Mouse (Mus musculus) embryo, embryonic 11 days (tissue): ENCODE measurements around the gene Gm21992.

Experiments
- DNase-seq: peaks from one replicate; pipeline ENCODE4 v3.0.0-alpha.2; 2015

The Gm21992 gene

DNA sequence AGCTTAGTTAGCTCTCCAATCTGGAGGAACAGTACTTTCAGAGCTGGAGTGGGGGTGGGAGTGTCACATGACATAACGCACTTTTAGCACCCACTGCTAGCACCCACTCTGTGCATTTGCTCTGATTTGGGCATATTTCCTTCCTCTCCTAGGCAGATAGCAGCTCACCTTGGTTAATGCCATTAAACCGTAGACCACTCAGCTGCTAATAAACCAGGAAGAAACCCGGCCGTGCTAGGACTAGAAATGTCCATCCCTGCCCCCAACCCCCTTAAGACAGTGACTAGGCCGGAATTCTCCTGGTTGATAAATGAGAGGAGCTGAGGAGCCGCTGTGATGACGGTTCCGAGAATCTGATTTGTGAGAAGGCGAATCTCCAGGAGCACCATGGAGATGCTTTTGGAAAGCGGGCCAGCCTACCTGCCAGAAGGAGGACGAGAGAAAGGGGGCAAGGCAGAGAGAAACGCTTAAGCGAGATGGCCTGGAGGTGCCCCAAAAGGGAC is 100.3 kb downstream of the Gm21992 start, which contains the start of gene Sptbn2:
TSS of gene Sptbn2 (plus strand) at position 70 of the 503 bp plus-strand sequence.
- peak; percentile 45 for DNase-seq

DNA sequence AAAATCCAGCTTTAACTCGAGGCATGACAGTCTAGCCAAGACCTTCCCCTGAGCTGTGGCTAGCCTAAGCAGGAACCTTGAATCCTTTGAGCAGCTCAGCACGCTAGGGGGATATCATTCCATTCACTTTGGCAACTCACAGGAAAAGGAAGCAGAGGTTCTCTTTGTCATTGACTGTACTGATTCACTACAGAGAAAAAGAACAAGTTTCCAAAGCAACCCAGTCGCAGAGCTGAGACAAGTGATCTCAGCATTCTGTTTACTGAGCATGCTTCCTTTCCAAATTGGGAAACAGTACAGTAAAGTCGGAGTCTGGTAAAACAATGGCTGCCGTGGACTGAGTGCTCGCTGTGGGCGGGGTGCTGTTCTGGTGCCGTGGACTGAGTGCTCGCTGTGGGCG is 102.6 kb downstream of the Gm21992 start:
- no peak for DNase-seq

DNA sequence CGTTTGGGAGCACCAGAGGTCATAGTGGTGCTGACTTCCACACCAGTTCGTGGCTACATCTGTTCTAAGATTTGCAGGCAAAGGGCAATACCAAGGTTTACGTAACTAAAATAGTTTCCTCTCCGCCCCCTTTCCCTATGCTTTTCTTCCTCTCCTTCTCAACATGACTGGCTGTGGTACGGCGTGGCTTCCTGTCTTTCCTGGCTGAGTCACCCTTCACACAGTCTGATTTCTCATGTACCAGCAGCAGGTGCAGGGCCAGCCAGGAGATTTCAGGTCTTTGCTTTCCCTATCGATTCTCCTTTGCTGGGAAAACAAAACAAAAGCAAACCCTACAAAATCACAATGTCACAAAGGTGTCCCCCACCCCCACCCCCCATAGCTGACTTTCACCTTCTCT is 110.2 kb downstream of the Gm21992 start:
- no peak for DNase-seq

DNA sequence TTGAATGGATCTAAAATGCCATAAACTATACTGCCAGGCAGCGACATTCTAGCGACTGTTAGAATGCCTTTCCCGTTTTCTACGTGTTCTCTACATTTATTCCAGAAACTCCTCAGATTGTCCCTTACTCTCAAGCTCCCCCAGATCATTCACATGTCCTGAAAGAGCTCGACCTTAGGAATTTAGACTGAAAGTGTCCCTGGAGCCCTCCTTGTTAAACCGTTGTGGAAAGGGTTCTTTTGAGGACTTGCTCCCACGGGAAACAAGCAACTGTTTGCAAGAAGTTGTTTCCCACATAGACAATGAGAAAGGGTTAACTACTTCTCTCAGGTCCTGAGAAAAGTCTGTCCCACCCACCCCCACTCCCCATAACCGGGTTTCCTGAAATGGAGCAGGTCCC is 110.8 kb downstream of the Gm21992 start:
- DNase-seq, result no peak

DNA sequence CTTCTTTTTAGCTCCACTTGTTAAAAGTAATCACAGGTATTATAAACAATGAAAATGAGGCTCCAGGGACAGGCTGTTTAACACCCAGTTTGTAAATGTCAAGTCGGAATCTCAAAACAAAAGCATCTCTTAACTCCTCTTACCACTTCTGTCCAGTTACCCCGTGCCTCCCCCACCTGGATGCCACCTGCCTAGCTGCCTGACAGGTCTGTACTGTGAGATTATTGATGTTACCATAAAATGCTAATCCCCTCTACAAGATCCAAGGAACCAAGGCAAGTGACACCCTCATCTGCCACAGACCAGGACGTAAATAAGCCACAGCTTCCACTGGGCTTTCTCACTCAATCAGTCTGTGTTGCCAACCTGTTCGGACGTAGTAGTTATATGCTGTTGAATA is 111.6 kb downstream of the Gm21992 start:
- DNase-seq, result no peak

DNA sequence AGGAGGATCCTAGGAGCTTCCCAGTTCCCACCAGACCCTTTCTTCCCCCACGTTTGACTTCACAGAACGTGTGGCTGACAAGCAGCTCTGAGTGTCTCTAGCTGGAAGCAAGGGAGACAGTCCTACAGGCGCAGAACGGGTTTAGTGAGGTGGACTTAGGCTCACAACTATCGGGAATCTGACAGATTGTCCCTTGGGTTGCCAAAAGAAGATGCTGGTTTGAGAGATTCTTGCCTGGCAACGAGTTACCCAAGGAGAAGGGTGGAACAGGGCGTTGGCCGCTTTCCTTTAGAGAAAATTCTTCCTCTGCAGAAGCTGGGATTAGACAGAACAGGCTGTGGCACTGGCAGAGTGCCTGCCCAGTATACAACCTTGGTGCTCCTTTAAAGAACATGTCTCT is 112.6 kb downstream of the Gm21992 start:
- no peak for DNase-seq

DNA sequence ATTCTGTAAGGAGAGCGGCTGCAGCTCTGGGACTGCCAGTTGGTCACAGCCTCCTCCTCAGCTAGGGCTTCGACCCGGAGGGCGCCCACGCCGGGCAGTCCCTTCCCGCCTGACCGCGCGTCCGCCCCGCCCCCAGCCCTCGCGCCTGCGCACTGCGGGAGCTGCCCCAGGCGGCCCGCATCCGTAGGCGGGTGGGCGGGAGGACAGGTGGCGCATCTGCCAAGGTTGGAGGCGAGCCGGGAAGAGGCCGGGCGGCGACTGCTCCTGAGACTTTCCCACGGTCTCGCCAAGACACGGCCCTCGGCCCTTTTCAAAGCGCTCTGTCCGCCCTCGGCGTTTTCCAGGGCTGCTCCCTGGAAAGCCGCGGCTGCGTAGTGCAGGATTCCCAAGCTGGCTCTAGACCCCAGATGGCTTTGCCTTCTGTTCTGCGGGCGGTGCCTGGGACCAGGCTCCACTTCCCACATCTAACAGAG is 113.2 kb downstream of the Gm21992 start, which contains the start of gene Gm960:
TSS of gene Gm960 (minus strand) at position 464 of the 473 bp plus-strand sequence.
- peak; percentile 82 for DNase-seq

DNA sequence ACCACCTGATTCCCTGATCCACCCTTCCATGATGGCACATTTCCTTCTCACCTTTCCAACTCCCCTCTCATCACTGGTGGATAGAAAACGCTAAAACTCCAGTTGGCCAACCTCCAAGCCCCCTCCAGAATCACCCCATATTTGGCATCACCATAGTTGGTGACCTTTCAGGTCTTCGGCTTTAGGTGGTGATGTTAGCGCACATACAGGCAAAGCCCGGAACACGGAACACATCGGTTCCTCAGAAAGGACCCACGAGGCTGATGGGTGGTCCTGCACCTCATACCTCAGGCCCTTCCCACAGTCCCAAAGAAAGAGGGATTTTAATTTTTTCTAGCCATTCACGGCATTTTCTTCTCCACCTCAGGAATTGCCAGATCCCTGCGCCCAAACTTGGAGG is 113.7 kb downstream of the Gm21992 start:
- no peak for DNase-seq

DNA sequence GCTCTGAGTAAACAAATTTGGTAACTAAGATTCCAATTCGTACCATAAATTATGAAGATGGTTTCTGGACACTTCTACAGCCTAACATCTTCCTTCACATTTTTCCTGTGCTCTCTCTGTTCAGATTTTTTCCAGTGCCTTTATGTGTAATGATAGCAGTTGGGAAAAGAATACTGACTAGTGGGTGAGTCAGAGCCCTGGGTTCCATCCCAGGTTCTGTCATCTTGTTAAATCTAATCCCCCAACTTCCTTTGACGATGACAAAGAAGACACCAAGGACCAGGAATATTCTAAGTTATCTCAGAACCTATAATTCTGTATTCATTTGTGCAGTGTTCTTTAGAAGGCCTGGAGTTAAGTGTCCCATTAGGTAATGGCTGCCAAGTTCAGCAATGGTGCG is 114.3 kb downstream of the Gm21992 start:
- DNase-seq, result no peak

DNA sequence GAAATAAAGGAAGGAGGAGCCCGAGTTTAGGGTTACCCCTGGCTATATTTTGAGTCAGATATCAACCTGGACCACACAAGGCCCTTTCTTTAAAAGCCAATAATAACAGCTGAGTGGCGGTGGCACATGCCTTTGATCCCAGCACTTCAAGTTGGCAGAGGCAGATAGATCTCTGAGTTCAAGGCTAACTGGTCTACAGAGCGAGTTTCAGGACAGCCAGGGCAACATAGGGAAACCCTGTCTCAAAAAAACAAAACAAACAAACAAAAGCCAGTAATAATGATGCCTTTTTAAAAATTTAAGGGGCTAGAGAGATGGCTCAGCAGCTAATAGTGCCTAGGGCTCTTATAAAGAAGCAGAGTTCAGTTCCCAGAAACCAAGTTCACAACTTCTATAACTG is 117.1 kb downstream of the Gm21992 start:
- DNase-seq, result no peak
